Mouse (Mus musculus) megakaryocyte, embryonic 14.5 days (primary cell): ENCODE measurements at regions not wholly inside any gene's neighbourhood (a gene's known extent, or its start where the extent isn't known, plus 50 kb on each side); places are given as distances from the start of the nearest gene placed in this dataset.

Experiments used
- H3K27me3 ChIP-seq: replicated peaks from 2 replicates; pipeline ENCODE3; 2012; ENCODE audit warnings: inconsistent platforms
- H3K36me3 ChIP-seq: replicated peaks from 2 replicates; pipeline ENCODE3; 2012; ENCODE audit warnings: low read length, inconsistent platforms, mixed read lengths
- H3K4me1 ChIP-seq: 2 replicates; pipeline ENCODE4 v1.6.1; 2012; ENCODE audit warnings: inconsistent platforms
- H3K4me3 ChIP-seq: replicated peaks from 2 replicates; pipeline ENCODE3; 2012; ENCODE audit warnings: moderate library complexity, mild to moderate bottlenecking, inconsistent platforms
- H3K9me3 ChIP-seq: 2 replicates; pipeline ENCODE4 v1.6.1; 2012; ENCODE audit warnings: inconsistent platforms
- FLI1 ChIP-seq: IDR thresholded peaks from 2 replicates; pipeline ENCODE4 v1.6.1; 2012; ENCODE audit warnings: low read length, inconsistent platforms, mixed read lengths
- GATA1 ChIP-seq: IDR thresholded peaks from 3 replicates; pipeline ENCODE4 v1.6.1; 2012; ENCODE audit warnings: mixed read lengths, low read length, inconsistent platforms, borderline replicate concordance

- Histone ChIP-seq H3K9me3 (no peaks in the 10 kb centered on the region), H3K36me3 (no peaks in the 10 kb centered on the region), H3K4me3 (no peak overlapping the region), H3K4me1 (peaks cover 23% of the 10 kb centered on the region), H3K27me3 (peaks cover 8% of the 10 kb centered on the region)
- no peak for TF ChIP-seq GATA1
- no peak for TF ChIP-seq FLI1
Measured at GRCm38 (mm10) chr2:178542032-178542431, 111.7 kb downstream of the Cdh26 start.

GRCm38 (mm10) chr2:178544411-178544810 is 114.1 kb downstream of the Cdh26 start:
- TF ChIP-seq GATA1 (no peak), FLI1 (no peak)
- Histone ChIP-seq H3K4me1 (peaks cover 46% of the 10 kb centered on the region), H3K4me3 (no peak overlapping the region), H3K36me3 (no peaks in the 10 kb centered on the region), H3K27me3 (peaks cover 2% of the 10 kb centered on the region), H3K9me3 (no peaks in the 10 kb centered on the region)

- TF ChIP-seq GATA1 (no peak), FLI1 (no peak)
- no peak overlapping the region for H3K4me3 ChIP-seq
- no peaks in the 10 kb centered on the region for H3K36me3 ChIP-seq
- H3K9me3 ChIP-seq, result no peaks in the 10 kb centered on the region
- H3K27me3 ChIP-seq, result peaks cover 2% of the 10 kb centered on the region
- H3K4me1 ChIP-seq, result peaks cover 54% of the 10 kb centered on the region
Measured at GRCm38 (mm10) chr2:178545601-178546352, 115.4 kb downstream of the Cdh26 start.

- TF ChIP-seq FLI1, result no peak
- no peak for TF ChIP-seq GATA1
- H3K4me1 ChIP-seq, result peaks cover 54% of the 10 kb centered on the region
- no peaks in the 10 kb centered on the region for H3K36me3 ChIP-seq
- H3K4me3 ChIP-seq, result no peak overlapping the region
- H3K27me3 ChIP-seq, result no peaks in the 10 kb centered on the region
- no peaks in the 10 kb centered on the region for H3K9me3 ChIP-seq
Measured at GRCm38 (mm10) chr2:178546353-178546720, 116.0 kb downstream of the Cdh26 start.

GRCm38 (mm10) chr2:178546888-178547287 is 116.6 kb downstream of the Cdh26 start:
- Histone ChIP-seq H3K4me3 (no peak overlapping the region), H3K9me3 (no peaks in the 10 kb centered on the region), H3K4me1 (peaks cover 54% of the 10 kb centered on the region), H3K36me3 (no peaks in the 10 kb centered on the region), H3K27me3 (no peaks in the 10 kb centered on the region)
- no peak for TF ChIP-seq GATA1
- TF ChIP-seq FLI1, result no peak

- Histone ChIP-seq H3K36me3 (no peaks in the 10 kb centered on the region), H3K9me3 (no peaks in the 10 kb centered on the region), H3K27me3 (peaks cover 6% of the 10 kb centered on the region), H3K4me1 (peaks cover 58% of the 10 kb centered on the region), H3K4me3 (no peak overlapping the region)
- TF ChIP-seq FLI1, result no peak
- TF ChIP-seq GATA1, result no peak
Measured at GRCm38 (mm10) chr2:178548937-178549336, 118.6 kb downstream of the Cdh26 start.

GRCm38 (mm10) chr2:178553736-178554135 is 123.4 kb downstream of the Cdh26 start:
- Histone ChIP-seq H3K9me3 (no peaks in the 10 kb centered on the region), H3K4me1 (peaks cover 25% of the 10 kb centered on the region), H3K4me3 (peak overlapping the region; percentile 31)

GRCm38 (mm10) chr2:178555692-178556340 is 125.5 kb downstream of the Cdh26 start:
- Histone ChIP-seq H3K9me3 (no peaks in the 10 kb centered on the region), H3K4me3 (no peak overlapping the region), H3K27me3 (peaks cover 17% of the 10 kb centered on the region), H3K36me3 (no peaks in the 10 kb centered on the region), H3K4me1 (peaks cover 10% of the 10 kb centered on the region)
- TF ChIP-seq GATA1 (no peak), FLI1 (no peak)

More at GRCm38 (mm10) chr2:178553736-178554135, 123.4 kb downstream of the Cdh26 start:
- no peak for TF ChIP-seq FLI1
- no peak for TF ChIP-seq GATA1
- H3K36me3 ChIP-seq, result no peaks in the 10 kb centered on the region
- H3K27me3 ChIP-seq, result peaks cover 15% of the 10 kb centered on the region

- H3K27me3 ChIP-seq, result peaks cover 16% of the 10 kb centered on the region
- no peaks in the 10 kb centered on the region for H3K9me3 ChIP-seq
- no peak overlapping the region for H3K4me3 ChIP-seq
- no peak for TF ChIP-seq FLI1
- TF ChIP-seq GATA1, result no peak
- peaks cover 10% of the 10 kb centered on the region for H3K4me1 ChIP-seq
- H3K36me3 ChIP-seq, result no peaks in the 10 kb centered on the region
Measured at GRCm38 (mm10) chr2:178557934-178558333, 127.6 kb downstream of the Cdh26 start.

- H3K9me3 ChIP-seq, result no peaks in the 10 kb centered on the region
- H3K27me3 ChIP-seq, result peaks cover 4% of the 10 kb centered on the region
- no peak overlapping the region for H3K4me3 ChIP-seq
- no peaks in the 10 kb centered on the region for H3K36me3 ChIP-seq
- peaks cover 14% of the 10 kb centered on the region for H3K4me1 ChIP-seq
- TF ChIP-seq GATA1 (no peak), FLI1 (no peak)
Measured at GRCm38 (mm10) chr2:178563287-178563686, 133.0 kb downstream of the Cdh26 start.
